Mouse (Mus musculus): ENCODE results near the gene Aff1.

Aff1 gene

GRCm38 (mm10) chr5:103693041-103693641, 967 bp downstream of the Aff1 start:
- peak; percentile 36 for DNase-seq (ENCODE audit: low read depth, low spot score)

- no peak for DNase-seq (ENCODE audit: low read depth, low spot score)
Observed at GRCm38 (mm10) chr5:103694094-103694493, 1.9 kb downstream of the Aff1 start.

GRCm38 (mm10) chr5:103697875-103698491, 5.8 kb downstream of the Aff1 start:
- peak; percentile 23 for DNase-seq (ENCODE audit: low read depth, low spot score)

- DNase-seq (ENCODE audit: low read depth, low spot score) = no peak
Observed at GRCm38 (mm10) chr5:103698577-103698976, 6.4 kb downstream of the Aff1 start.

GRCm38 (mm10) chr5:103699537-103699936, 7.4 kb downstream of the Aff1 start:
- no peak for DNase-seq (ENCODE audit: low read depth, low spot score)

GRCm38 (mm10) chr5:103700661-103701060, 8.5 kb downstream of the Aff1 start:
- no peak for DNase-seq (ENCODE audit: low read depth, low spot score)

GRCm38 (mm10) chr5:103701466-103701865, 9.3 kb downstream of the Aff1 start:
- peak; percentile 51 for DNase-seq (ENCODE audit: low read depth, low spot score)

- DNase-seq (ENCODE audit: low read depth, low spot score) = no peak
Observed at GRCm38 (mm10) chr5:103702527-103702926, 10.4 kb downstream of the Aff1 start.

- no peak for DNase-seq (ENCODE audit: low read depth, low spot score)
Observed at GRCm38 (mm10) chr5:103705331-103705730, 13.2 kb downstream of the Aff1 start.

- DNase-seq (ENCODE audit: low read depth, low spot score) = no peak
Observed at GRCm38 (mm10) chr5:103705874-103706273, 13.7 kb downstream of the Aff1 start.

GRCm38 (mm10) chr5:103709044-103709443, 16.9 kb downstream of the Aff1 start:
- DNase-seq (ENCODE audit: low read depth, low spot score) = no peak

GRCm38 (mm10) chr5:103711886-103712285, 19.7 kb downstream of the Aff1 start:
- DNase-seq (ENCODE audit: low read depth, low spot score) = no peak

GRCm38 (mm10) chr5:103713422-103713821, 21.2 kb downstream of the Aff1 start:
- DNase-seq (ENCODE audit: low read depth, low spot score) = no peak

- no peak for DNase-seq (ENCODE audit: low read depth, low spot score)
Observed at GRCm38 (mm10) chr5:103714943-103715342, 22.8 kb downstream of the Aff1 start.

GRCm38 (mm10) chr5:103716824-103717342, 24.7 kb downstream of the Aff1 start:
- no peak for DNase-seq (ENCODE audit: low read depth, low spot score)

GRCm38 (mm10) chr5:103719131-103719530, 27.0 kb downstream of the Aff1 start:
- no peak for DNase-seq (ENCODE audit: low read depth, low spot score)

GRCm38 (mm10) chr5:103719851-103720250, 27.7 kb downstream of the Aff1 start:
- DNase-seq (ENCODE audit: low read depth, low spot score) = no peak

GRCm38 (mm10) chr5:103720967-103721366, 28.8 kb downstream of the Aff1 start:
- DNase-seq (ENCODE audit: low read depth, low spot score) = no peak

- DNase-seq (ENCODE audit: low read depth, low spot score) = no peak
Observed at GRCm38 (mm10) chr5:103721490-103721889, 29.3 kb downstream of the Aff1 start.

GRCm38 (mm10) chr5:103722721-103723120, 30.5 kb downstream of the Aff1 start:
- DNase-seq (ENCODE audit: low read depth, low spot score) = no peak

- DNase-seq (ENCODE audit: low read depth, low spot score) = no peak
Observed at GRCm38 (mm10) chr5:103724384-103724783, 32.2 kb downstream of the Aff1 start.

GRCm38 (mm10) chr5:103724823-103725222, 32.6 kb downstream of the Aff1 start:
- no peak for DNase-seq (ENCODE audit: low read depth, low spot score)
